Mouse (Mus musculus) myocyte (in vitro differentiated cells): Measurements from ENCODE around the gene Kcnh7. TPM values are rescaled to one million over a fixed set of nuclear protein-coding genes. Genes with fewer than 3 reads are reported as not detected.

Experiments used
- H3K27me3 ChIP-seq: one replicate; pipeline ENCODE4 v1.6.1; 2011; ENCODE audit not compliant: control insufficient read depth, insufficient read depth, insufficient read length
- H3K36me3 ChIP-seq: one replicate; pipeline ENCODE4 v1.6.1; 2011; ENCODE audit not compliant: control insufficient read depth, insufficient read depth
- H3K4me2 ChIP-seq: one replicate; pipeline ENCODE4 v1.6.1; 2011; ENCODE audit warnings: low read depth, control low read depth
- H3K4me3 ChIP-seq: one replicate; pipeline ENCODE4 v1.5.1; 2011; ENCODE audit warnings: mild to moderate bottlenecking, control low read depth, moderate library complexity
- H3K79me2 ChIP-seq: one replicate; pipeline ENCODE4 v1.6.1; 2011; ENCODE audit not compliant: control insufficient read depth, insufficient read depth
- H3ac ChIP-seq: one replicate; pipeline ENCODE4 v1.6.1; 2011; ENCODE audit not compliant: control insufficient read depth, insufficient read length
- CEBPB ChIP-seq: IDR thresholded peaks from 2 replicates; pipeline ENCODE4 v1.6.1; 2011; ENCODE audit warnings: mild to moderate bottlenecking, moderate library complexity; ENCODE audit not compliant: poor library complexity, insufficient read depth, severe bottlenecking
- E2F4 ChIP-seq: IDR thresholded peaks from one replicate; pipeline ENCODE4 v1.6.1; 2011; ENCODE audit warnings: mild to moderate bottlenecking, control low read depth, moderate library complexity; ENCODE audit not compliant: insufficient read depth
- MAX ChIP-seq: IDR thresholded peaks from one replicate; pipeline ENCODE4 v1.6.1; 2011; ENCODE audit warnings: low read depth, mild to moderate bottlenecking, control low read depth
- MYOD1 ChIP-seq, 3 experiments: IDR thresholded peaks; one replicate each; pipeline ENCODE4 v1.6.1; 2011; ENCODE audit warnings: control low read depth in 2 of 3, low read depth in 2 of 3, mild to moderate bottlenecking in 2 of 3, moderate library complexity in 1 of 3; ENCODE audit not compliant: insufficient read length in 2 of 3, control insufficient read depth in 1 of 3
- MYOG ChIP-seq, 3 experiments: IDR thresholded peaks; one replicate each; pipeline ENCODE4 v1.6.1; 2011; ENCODE audit warnings: control low read depth in 2 of 3, low read depth in 2 of 3, mild to moderate bottlenecking in 2 of 3; ENCODE audit not compliant: insufficient read length in 2 of 3, control insufficient read depth in 1 of 3, insufficient read depth in 1 of 3
- POLR2A ChIP-seq: IDR thresholded peaks from one replicate; pipeline ENCODE4 v1.6.1; 2011; ENCODE audit warnings: low read depth, mild to moderate bottlenecking, control low read depth, moderate library complexity; ENCODE audit not compliant: insufficient read length
- POLR2AphosphoS2 ChIP-seq: IDR thresholded peaks from one replicate; pipeline ENCODE4 v1.6.1; 2011; ENCODE audit warnings: low read depth, control low read depth; ENCODE audit not compliant: insufficient read length
- REST ChIP-seq: IDR thresholded peaks from one replicate; pipeline ENCODE4 v1.6.1; 2011; ENCODE audit warnings: mild to moderate bottlenecking, control low read depth, moderate library complexity; ENCODE audit not compliant: insufficient read depth, insufficient read length
- SRF ChIP-seq: IDR thresholded peaks from one replicate; pipeline ENCODE4 v1.6.1; 2011; ENCODE audit warnings: low read depth; ENCODE audit not compliant: control insufficient read depth, insufficient read length
- TCF12 ChIP-seq: IDR thresholded peaks from one replicate; pipeline ENCODE4 v1.6.1; 2011; ENCODE audit warnings: mild to moderate bottlenecking, control low read depth; ENCODE audit not compliant: poor library complexity, insufficient read depth, severe bottlenecking
- TCF3 ChIP-seq: IDR thresholded peaks from one replicate; pipeline ENCODE4 v1.6.1; 2011; ENCODE audit warnings: low read depth, control low read depth; ENCODE audit not compliant: insufficient read length
- USF1 ChIP-seq: IDR thresholded peaks from one replicate; pipeline ENCODE4 v1.6.1; 2011; ENCODE audit warnings: low read depth, mild to moderate bottlenecking, control low read depth, moderate library complexity
- polyA plus RNA-seq: library from polyadenylated mRNA; unstranded; fragments of >200 nt; fragmentation: generic; extraction: Trizol; gene quantifications from one replicate; pipeline ENCODE4 v1.2.1, GENCODE M21; 2012; ENCODE audit warnings: missing spikeins

Kcnh7 gene
- polyA plus RNA-seq, 1 experiment = 0.02 TPM

DNA sequence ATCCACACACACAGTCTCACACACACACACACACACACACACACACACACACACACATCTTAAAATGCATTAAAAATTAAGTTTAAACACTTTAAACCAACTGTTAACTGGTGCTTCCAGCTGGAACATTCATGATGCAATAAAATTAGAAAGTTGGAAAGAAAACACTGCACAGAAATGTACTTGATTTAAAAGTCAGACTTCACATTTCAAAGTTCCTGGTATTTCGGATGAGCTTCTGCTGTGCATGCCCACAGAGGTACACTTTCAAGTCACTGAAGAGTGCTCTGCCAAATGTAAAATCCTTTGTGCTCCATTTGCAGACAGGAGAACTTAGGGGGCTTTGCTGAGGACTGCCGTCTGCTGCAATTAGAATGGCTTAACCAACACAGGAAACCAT, 125.7 kb downstream of the Kcnh7 start:
- no peak for TF ChIP-seq SRF
- no peak for TF ChIP-seq MYOG (IDR thresholded peaks at IDR 0.05; ENCODE audit: control insufficient read depth in 1 of 3, insufficient read depth in 1 of 3, insufficient read length in 2 of 3, low read depth in 2 of 3)
- no peak for TF ChIP-seq TCF3
- TF ChIP-seq TCF12 = no peak
- TF ChIP-seq POLR2A = no peak
- no peak for TF ChIP-seq MAX
- Histone ChIP-seq H3K4me2 (no peak overlapping the region), H3K79me2 (no peaks in the 10 kb centered on the region), H3K36me3 (no peaks in the 10 kb centered on the region), H3ac (no peak overlapping the region), H3K4me3 (no peak overlapping the region), H3K27me3 (no peaks in the 10 kb centered on the region)

GRCm38 (mm10) chr2:63049884-63050283, 134.2 kb downstream of the Kcnh7 start:
- H3K27me3 ChIP-seq = no peaks in the 10 kb centered on the region
- TF ChIP-seq MYOD1 (IDR thresholded peaks at IDR 0.05; ENCODE audit: control insufficient read depth in 1 of 3, insufficient read length in 2 of 3, low read depth in 2 of 3) (peak in 1 of 3 experiments; percentile 77), TCF3 (no peak), POLR2AphosphoS2 (no peak), REST (no peak), MYOG (IDR thresholded peaks at IDR 0.05; ENCODE audit: control insufficient read depth in 1 of 3, insufficient read depth in 1 of 3, insufficient read length in 2 of 3, low read depth in 2 of 3) (no peak)
- H3ac ChIP-seq = no peak overlapping the region
- H3K36me3 ChIP-seq = no peaks in the 10 kb centered on the region
- no peak overlapping the region for H3K4me2 ChIP-seq
- H3K4me3 ChIP-seq = no peak overlapping the region
- no peaks in the 10 kb centered on the region for H3K79me2 ChIP-seq

- Histone ChIP-seq H3K79me2 (no peaks in the 10 kb centered on the region), H3K27me3 (no peaks in the 10 kb centered on the region), H3K36me3 (no peaks in the 10 kb centered on the region), H3ac (no peak overlapping the region), H3K4me2 (no peak overlapping the region), H3K4me3 (no peak overlapping the region)
- no peak for TF ChIP-seq MAX
- TF ChIP-seq MYOD1 (IDR thresholded peaks at IDR 0.05; ENCODE audit: control insufficient read depth in 1 of 3, insufficient read length in 2 of 3, low read depth in 2 of 3) = no peak
- TF ChIP-seq CEBPB = no peak
- TF ChIP-seq E2F4 = no peak
- TF ChIP-seq USF1 = no peak
- no peak for TF ChIP-seq POLR2AphosphoS2
- no peak for TF ChIP-seq TCF3
- TF ChIP-seq POLR2A = no peak
- TF ChIP-seq SRF = no peak
- TF ChIP-seq TCF12 = no peak
- TF ChIP-seq REST = no peak
- TF ChIP-seq MYOG (IDR thresholded peaks at IDR 0.05; ENCODE audit: control insufficient read depth in 1 of 3, insufficient read depth in 1 of 3, insufficient read length in 2 of 3, low read depth in 2 of 3) = no peak
These were observed 144.4 kb downstream of the Kcnh7 start for GRCm38 (mm10) chr2:63039718-63040117.

- no peaks in the 10 kb centered on the region for H3K27me3 ChIP-seq
- no peaks in the 10 kb centered on the region for H3K36me3 ChIP-seq
- H3ac ChIP-seq = no peak overlapping the region
- TF ChIP-seq POLR2A = no peak
- no peak for TF ChIP-seq USF1
- no peak for TF ChIP-seq POLR2AphosphoS2
- no peak for TF ChIP-seq TCF3
- no peak for TF ChIP-seq MYOG (IDR thresholded peaks at IDR 0.05; ENCODE audit: control insufficient read depth in 1 of 3, insufficient read depth in 1 of 3, insufficient read length in 2 of 3, low read depth in 2 of 3)
- TF ChIP-seq MAX = no peak
- TF ChIP-seq MYOD1 (IDR thresholded peaks at IDR 0.05; ENCODE audit: control insufficient read depth in 1 of 3, insufficient read length in 2 of 3, low read depth in 2 of 3) = no peak
- TF ChIP-seq SRF = no peak
- TF ChIP-seq E2F4 = no peak
- TF ChIP-seq CEBPB = no peak
- TF ChIP-seq TCF12 = no peak
- no peak for TF ChIP-seq REST
- no peak overlapping the region for H3K4me3 ChIP-seq
- no peak overlapping the region for H3K4me2 ChIP-seq
- no peaks in the 10 kb centered on the region for H3K79me2 ChIP-seq
These were observed 169.2 kb downstream of the Kcnh7 start for GRCm38 (mm10) chr2:63014909-63015308.

- Histone ChIP-seq H3K79me2 (no peaks in the 10 kb centered on the region), H3K4me2 (no peak overlapping the region), H3K36me3 (no peaks in the 10 kb centered on the region), H3K4me3 (no peak overlapping the region), H3ac (no peak overlapping the region), H3K27me3 (no peaks in the 10 kb centered on the region)
- no peak for TF ChIP-seq MYOD1 (IDR thresholded peaks at IDR 0.05; ENCODE audit: control insufficient read depth in 1 of 3, insufficient read length in 2 of 3, low read depth in 2 of 3)
- no peak for TF ChIP-seq POLR2A
- no peak for TF ChIP-seq MAX
- TF ChIP-seq USF1 = no peak
- no peak for TF ChIP-seq CEBPB
- TF ChIP-seq REST = no peak
- TF ChIP-seq MYOG (IDR thresholded peaks at IDR 0.05; ENCODE audit: control insufficient read depth in 1 of 3, insufficient read depth in 1 of 3, insufficient read length in 2 of 3, low read depth in 2 of 3) = no peak
- no peak for TF ChIP-seq E2F4
- TF ChIP-seq TCF3 = no peak
- TF ChIP-seq SRF = no peak
- no peak for TF ChIP-seq POLR2AphosphoS2
- no peak for TF ChIP-seq TCF12
These were observed 174.9 kb downstream of the Kcnh7 start for GRCm38 (mm10) chr2:63009141-63009540.
